Mouse (Mus musculus): Measurements from ENCODE around the gene Hmox2. TPM values are rescaled to one million over a fixed set of nuclear protein-coding genes. Genes with fewer than 3 reads are reported as not detected.
"Not testable (repeated sequence)": the region's sequence is repeated elsewhere in the genome, so short reads cannot be mapped to it uniquely, and the experiment has no call there.

Gene Hmox2
- polyA plus RNA-seq, 1 experiment = 32.1 TPM

- peaks cover 7% of the 10 kb centered on the region for H3K4me1 ChIP-seq (ENCODE audit: control insufficient read depth, insufficient read depth, low read length)
- no peak for DNase-seq
- TF ChIP-seq CTCF (IDR thresholded peaks at IDR 0.05; ENCODE audit: insufficient read depth, low read length) = no peak
- 69% methylated on average over 4 of the region's 4 CpGs for WGBS
- no peak overlapping the region for H3K4me3 ChIP-seq (replicated peaks; ENCODE audit: extremely low read depth, low read depth, low read length)
Observed at GRCm38 (mm10) chr16:4725266-4725665, 895 bp upstream of the Hmox2 start.

GRCm38 (mm10) chr16:4726528-4727128 is 467 bp downstream of the Hmox2 start:
- no peak for DNase-seq
- under 1% methylated on average over 40 of the region's 40 CpGs for WGBS
- TF ChIP-seq POLR2A (IDR thresholded peaks at IDR 0.05; ENCODE audit: borderline replicate concordance, extremely low read depth, low read depth, low read length) = no peak
- TF ChIP-seq CTCF (IDR thresholded peaks at IDR 0.05; ENCODE audit: insufficient read depth, low read length) = no peak

GRCm38 (mm10) chr16:4727526-4727925 is 1.4 kb downstream of the Hmox2 start:
- H3K4me1 ChIP-seq (ENCODE audit: control insufficient read depth, insufficient read depth, low read length) = peaks cover 11% of the 10 kb centered on the region
- no peak for DNase-seq
- WGBS = 83% methylated on average over 1 of the region's 1 CpGs
- H3K4me3 ChIP-seq (replicated peaks; ENCODE audit: extremely low read depth, low read depth, low read length) = no peak overlapping the region
- no peak for TF ChIP-seq POLR2A (IDR thresholded peaks at IDR 0.05; ENCODE audit: borderline replicate concordance, extremely low read depth, low read depth, low read length)
- no peak for TF ChIP-seq CTCF (IDR thresholded peaks at IDR 0.05; ENCODE audit: insufficient read depth, low read length)

More at GRCm38 (mm10) chr16:4726528-4727128, 467 bp downstream of the Hmox2 start:
- Histone ChIP-seq H3K4me3 (replicated peaks; ENCODE audit: extremely low read depth, low read depth, low read length) (peak overlapping the region; percentile 83), H3K4me1 (ENCODE audit: control insufficient read depth, insufficient read depth, low read length) (peaks cover 11% of the 10 kb centered on the region)

GRCm38 (mm10) chr16:4727963-4728362 is 1.8 kb downstream of the Hmox2 start:
- no peak overlapping the region for H3K4me3 ChIP-seq (replicated peaks; ENCODE audit: extremely low read depth, low read depth, low read length)

GRCm38 (mm10) chr16:4730776-4731358 is 4.7 kb downstream of the Hmox2 start:
- H3K4me1 ChIP-seq (ENCODE audit: control insufficient read depth, insufficient read depth, low read length) = peaks cover 11% of the 10 kb centered on the region
- DNase-seq = no peak
- TF ChIP-seq POLR2A (IDR thresholded peaks at IDR 0.05; ENCODE audit: borderline replicate concordance, extremely low read depth, low read depth, low read length) = no peak
- TF ChIP-seq CTCF (IDR thresholded peaks at IDR 0.05; ENCODE audit: insufficient read depth, low read length) = no peak
- no peak overlapping the region for H3K4me3 ChIP-seq (replicated peaks; ENCODE audit: extremely low read depth, low read depth, low read length)
- 68% methylated on average over 3 of the region's 3 CpGs for WGBS

More at GRCm38 (mm10) chr16:4727963-4728362, 1.8 kb downstream of the Hmox2 start:
- no peak for DNase-seq
- WGBS = 22% methylated on average over 1 of the region's 1 CpGs
- H3K4me1 ChIP-seq (ENCODE audit: control insufficient read depth, insufficient read depth, low read length) = peaks cover 11% of the 10 kb centered on the region
- no peak for TF ChIP-seq CTCF (IDR thresholded peaks at IDR 0.05; ENCODE audit: insufficient read depth, low read length)
- TF ChIP-seq POLR2A (IDR thresholded peaks at IDR 0.05; ENCODE audit: borderline replicate concordance, extremely low read depth, low read depth, low read length) = no peak

- TF ChIP-seq CTCF (IDR thresholded peaks at IDR 0.05; ENCODE audit: insufficient read depth, low read length) = no peak
- TF ChIP-seq POLR2A (IDR thresholded peaks at IDR 0.05; ENCODE audit: borderline replicate concordance, extremely low read depth, low read depth, low read length) = no peak
- H3K4me3 ChIP-seq (replicated peaks; ENCODE audit: extremely low read depth, low read depth, low read length) = no peak overlapping the region
- 67% methylated on average over 2 of the region's 2 CpGs for WGBS
- H3K4me1 ChIP-seq (ENCODE audit: control insufficient read depth, insufficient read depth, low read length) = peaks cover 6% of the 10 kb centered on the region
- DNase-seq = no peak
Observed at GRCm38 (mm10) chr16:4736262-4736661, 10.1 kb downstream of the Hmox2 start.

GRCm38 (mm10) chr16:4739994-4740393 is 13.8 kb downstream of the Hmox2 start:
- Histone ChIP-seq H3K4me3 (replicated peaks; ENCODE audit: extremely low read depth, low read depth, low read length) (no peak overlapping the region), H3K4me1 (ENCODE audit: control insufficient read depth, insufficient read depth, low read length) (peaks cover 7% of the 10 kb centered on the region)
- 76% methylated on average over 2 of the region's 2 CpGs for WGBS
- TF ChIP-seq POLR2A (IDR thresholded peaks at IDR 0.05; ENCODE audit: borderline replicate concordance, extremely low read depth, low read depth, low read length) (no peak), CTCF (IDR thresholded peaks at IDR 0.05; ENCODE audit: insufficient read depth, low read length) (no peak)
- no peak for DNase-seq

- Histone ChIP-seq H3K4me1 (ENCODE audit: control insufficient read depth, insufficient read depth, low read length) (peaks cover 7% of the 10 kb centered on the region), H3K4me3 (replicated peaks; ENCODE audit: extremely low read depth, low read depth, low read length) (no peak overlapping the region)
- no peak for DNase-seq
- no peak for TF ChIP-seq POLR2A (IDR thresholded peaks at IDR 0.05; ENCODE audit: borderline replicate concordance, extremely low read depth, low read depth, low read length)
- TF ChIP-seq CTCF (IDR thresholded peaks at IDR 0.05; ENCODE audit: insufficient read depth, low read length) = no peak
- 62% methylated on average over 1 of the region's 1 CpGs for WGBS
Observed at GRCm38 (mm10) chr16:4742186-4742585, 16.0 kb downstream of the Hmox2 start.

- Histone ChIP-seq H3K4me1 (ENCODE audit: control insufficient read depth, insufficient read depth, low read length) (peaks cover 5% of the 10 kb centered on the region; the same call in 1 of the 2 replicates), H3K4me3 (replicated peaks; ENCODE audit: extremely low read depth, low read depth, low read length) (no peak overlapping the region)
- no peak for DNase-seq
- TF ChIP-seq CTCF (IDR thresholded peaks at IDR 0.05; ENCODE audit: insufficient read depth, low read length) (no peak), POLR2A (IDR thresholded peaks at IDR 0.05; ENCODE audit: borderline replicate concordance, extremely low read depth, low read depth, low read length) (no peak)
- 85% methylated on average over 3 of the region's 3 CpGs for WGBS
Observed at GRCm38 (mm10) chr16:4752155-4752554, 26.0 kb downstream of the Hmox2 start.

GRCm38 (mm10) chr16:4754045-4754444 is 27.9 kb downstream of the Hmox2 start:
- no peak for DNase-seq
- Histone ChIP-seq H3K4me3 (replicated peaks; ENCODE audit: extremely low read depth, low read depth, low read length) (no peak overlapping the region), H3K4me1 (ENCODE audit: control insufficient read depth, insufficient read depth, low read length) (peaks cover 5% of the 10 kb centered on the region; the same call in 1 of the 2 replicates)
- WGBS = 67% methylated on average over 3 of the region's 3 CpGs
- TF ChIP-seq CTCF (IDR thresholded peaks at IDR 0.05; ENCODE audit: insufficient read depth, low read length) (no peak), POLR2A (IDR thresholded peaks at IDR 0.05; ENCODE audit: borderline replicate concordance, extremely low read depth, low read depth, low read length) (no peak)

- DNase-seq; H3K4me1 ChIP-seq (ENCODE audit: control insufficient read depth, insufficient read depth, low read length): not testable (repeated sequence)
- H3K4me3 ChIP-seq (replicated peaks; ENCODE audit: extremely low read depth, low read depth, low read length) = peak overlapping the region; percentile 44
- WGBS = 2% methylated on average over 41 of the region's 42 CpGs
Observed at GRCm38 (mm10) chr16:4756660-4757335, 30.6 kb downstream of the Hmox2 start.

Data from lung, adult 2 months (tissue).